Mouse (Mus musculus) testis, adult 10 weeks (tissue): ENCODE measurements around the gene Slc23a2. TPM values are rescaled to one million over a fixed set of nuclear protein-coding genes. Genes with fewer than 3 reads are reported as not detected.

ENCODE experiments used
- polyA plus RNA-seq: library from polyadenylated mRNA; stranded (reverse); fragments of 350-450 nt; fragmentation: Illumina TruSeq; extraction: RNeasy Lipid Tissue Mini Kit (QIAGEN cat#74804); gene quantifications from one replicate; pipeline ENCODE4 v1.2.3, GENCODE M21; 2014; ENCODE audit warnings: low read depth, low replicate concordance

The Slc23a2 gene
- polyA plus RNA-seq = 3.1 TPM

GRCm38 (mm10) chr2:132144971-132145691, at the start of gene Slc23a2:
Gene Slc23a2 (minus strand): TSS chr2:132145108.

GRCm38 (mm10) chr2:132029646-132030417, 115.1 kb downstream of the Slc23a2 start, which contains the start of gene Rassf2:
Gene Rassf2 (minus strand): TSS chr2:132030258.

Other genes with a start within 250 kb of the Slc23a2 start
- gene Prnp, start 235.2 kb downstream of the Slc23a2 start, polyA plus RNA-seq = 25.6 TPM
- gene Prn, start 235.2 kb downstream of the Slc23a2 start, polyA plus RNA-seq = not detected
- 95.8 TPM for gene Prnd, start 194.2 kb downstream of the Slc23a2 start, polyA plus RNA-seq
- gene Rassf2, start 114.8 kb downstream of the Slc23a2 start, polyA plus RNA-seq = 7.4 TPM
- gene Tmem230, start 102.7 kb upstream of the Slc23a2 start, polyA plus RNA-seq = 81.7 TPM
- gene Pcna, start 108.2 kb upstream of the Slc23a2 start, polyA plus RNA-seq = 297 TPM
- gene Cds2, start 118.0 kb upstream of the Slc23a2 start, polyA plus RNA-seq = 9.6 TPM
- gene Prokr2, start 240.3 kb upstream of the Slc23a2 start, polyA plus RNA-seq = not detected